10 mouse cellular contexts compared by ENCODE assay signal in the genomic region with DNA sequence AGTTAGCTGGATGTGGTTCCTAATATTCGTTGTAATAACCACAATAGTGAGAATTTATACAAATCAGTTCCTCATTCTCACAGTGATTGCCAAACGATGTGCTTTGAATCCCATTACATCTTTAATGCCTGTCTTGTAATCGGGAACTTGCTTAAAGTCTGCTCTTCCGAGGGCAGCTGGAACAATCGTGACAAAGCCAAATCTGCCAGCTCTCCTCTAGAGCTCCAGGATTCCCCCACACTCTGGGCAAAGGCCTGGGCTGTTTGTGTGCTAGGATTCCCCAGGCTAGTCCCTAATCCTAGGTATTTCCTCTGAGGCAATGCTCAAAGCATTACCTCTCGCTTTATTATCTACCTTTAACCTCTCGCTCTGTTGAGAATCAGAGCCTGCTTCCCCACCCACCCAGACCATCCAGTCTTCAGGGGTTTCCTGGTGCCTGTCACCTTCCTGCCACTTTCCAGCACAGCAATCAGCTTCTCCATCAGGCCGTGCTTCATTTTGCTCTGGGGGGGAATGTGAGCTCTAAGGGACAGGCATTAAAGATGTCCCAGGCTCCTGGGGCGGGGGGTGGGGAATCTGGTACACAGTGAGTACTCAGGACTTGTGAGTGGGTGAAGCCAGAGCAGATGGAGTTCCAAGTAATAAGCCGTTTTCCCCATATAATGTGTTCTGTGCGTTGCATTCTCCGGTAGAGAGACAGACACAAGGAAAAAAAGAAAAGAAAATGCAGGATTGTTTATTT. TPM values are rescaled to one million over a fixed set of nuclear protein-coding genes. Genes with fewer than 3 reads are reported as not detected.
A peak's percentile ranks its signal among the peaks of the same experiment; 100 is the strongest.
DNase-seq lines count a peak whose midpoint lies in the region; ATAC-seq and TF ChIP-seq lines count a peak whose summit lies in the region.
"Had no signal": no experiment of that assay in that cellular context is flagged by ENCODE, and none has a peak within 500 bp of the region (broad histone marks: within the 10 kb centered on the region; RNA-seq: fewer than 3 reads in every experiment).

No protein-coding gene starts in this region.

- H3K27me3 ChIP-seq in kidney, embryonic 16.5 days (ENCODE audit: insufficient read depth, low read length) = no peaks in the 10 kb centered on the region
- no peaks in the 10 kb centered on the region for H3K27me3 ChIP-seq in testis, adult 2 months (ENCODE audit: control insufficient read depth, insufficient read depth, low read length)
- H3K27me3 ChIP-seq in limb, embryonic 13.5 days = no peaks in the 10 kb centered on the region

- ATAC-seq in kidney, embryonic 16.5 days (ENCODE audit: low FRiP score, low TSS enrichment) = no peak
- ATAC-seq in limb, embryonic 13.5 days (ENCODE audit: low FRiP score, low read depth) = no peak

- TF ChIP-seq CTCF in testis, adult 2 months (IDR thresholded peaks at IDR 0.05; ENCODE audit: control insufficient read depth, insufficient read depth, insufficient replicate concordance, low read depth, low read length) = no peak

- no peak for DNase-seq in kidney, adult 8-10 months
- no peak for DNase-seq in testis, postnatal 10 days (ENCODE audit: low spot score)
- peak; percentile 31 for DNase-seq in telencephalon, adult 2 months (ENCODE audit: low read depth, low spot score)
- no peak for DNase-seq in urinary bladder, postnatal 25 days (ENCODE audit: low spot score)
- DNase-seq in gastrocnemius, postnatal 36 days = no peak

- no peak overlapping the region for H3K4me2 ChIP-seq in kidney, embryonic 16.5 days (replicated peaks; ENCODE audit: low read depth, low read length)
- H3K4me2 ChIP-seq in limb, embryonic 13.5 days (replicated peaks) = no peak overlapping the region

- no peak overlapping the region for H3K4me3 ChIP-seq in kidney, embryonic 16.5 days (ENCODE audit: low read length)
- H3K4me3 ChIP-seq in testis, adult 2 months (ENCODE audit: control insufficient read depth, low read depth, low read length) = no peak overlapping the region
- no peak overlapping the region for H3K4me3 ChIP-seq in limb, embryonic 13.5 days
- H3K4me3 ChIP-seq: myocyte had no signal

- WGBS in kidney, embryonic 16.5 days = 57% methylated on average over 12 of the region's 12 CpGs
- WGBS in limb, embryonic 13.5 days = 38% methylated on average over 12 of the region's 12 CpGs

- H3K4me1 ChIP-seq in kidney, embryonic 16.5 days (ENCODE audit: insufficient read depth, low read length) = peaks cover 16% of the 10 kb centered on the region
- peaks cover 9% of the 10 kb centered on the region for H3K4me1 ChIP-seq in testis, adult 2 months (ENCODE audit: control insufficient read depth, insufficient read depth, low read length)
- peaks cover 45% of the 10 kb centered on the region for H3K4me1 ChIP-seq in limb, embryonic 13.5 days

- 0 out of 2 replicates have a peak overlapping the region, but pooled peaks have one; percentile 13 for H3K9ac ChIP-seq in kidney, embryonic 16.5 days (replicated peaks; ENCODE audit: low read length)
- H3K9ac ChIP-seq in limb, embryonic 13.5 days = no peak overlapping the region

- no peaks in the 10 kb centered on the region; the same call in 1 of the 2 replicates for H3K36me3 ChIP-seq in kidney, embryonic 16.5 days (ENCODE audit: insufficient read depth, low read length)
- H3K36me3 ChIP-seq in testis, adult 2 months (ENCODE audit: control insufficient read depth, insufficient read depth, low read length) = no peaks in the 10 kb centered on the region
- peaks cover 31% of the 10 kb centered on the region for H3K36me3 ChIP-seq in limb, embryonic 13.5 days

- no peak for TF ChIP-seq POLR2A in testis, adult 2 months (IDR thresholded peaks at IDR 0.05; ENCODE audit: control insufficient read depth, low read depth, low read length)

- no peaks in the 10 kb centered on the region for H3K9me3 ChIP-seq in kidney, embryonic 16.5 days (ENCODE audit: low read length)
- no peaks in the 10 kb centered on the region for H3K9me3 ChIP-seq in limb, embryonic 13.5 days

- peak overlapping the region; percentile 51 for H3K27ac ChIP-seq in kidney, embryonic 16.5 days (ENCODE audit: low read length)
- H3K27ac ChIP-seq in testis, adult 2 months (ENCODE audit: control insufficient read depth, insufficient read depth, low read depth, low read length) = peak overlapping the region; percentile 82
- peak overlapping the region; percentile 29 for H3K27ac ChIP-seq in limb, embryonic 13.5 days

- intact Hi-C loops in gastrocnemius, postnatal 36 days (cut with DNase I) = loop anchor here (5.0 kb wide), 1 partner anchor 71 kb away; a partner anchor contains a TSS

RNA-seq across cellular contexts. Expression of a gene that starts 47.3 kb away (rescaled TPM):
- 14.2 and 14.6 TPM in 2 replicates for polyA plus RNA-seq in kidney, embryonic 16.5 days (2015; fragmentation: Nextera tagmentation; extraction: Ambion mirVana)
- polyA plus RNA-seq in testis, adult 2 months (2012; rRNA removed) = 1.8 and 2.2 TPM in 2 replicates
- 13.1 and 15.6 TPM in 2 replicates for polyA plus RNA-seq in limb, embryonic 13.5 days (2015; fragmentation: Nextera tagmentation; extraction: Ambion mirVana)
- total RNA-seq in gastrocnemius, postnatal 36 days (2021) = 1 to 10 TPM; 1.7 to 2.0 TPM
- total RNA-seq: MEL had no signal

RNA-seq across cellular contexts. Expression of a gene that starts 58.9 kb away (rescaled TPM):
- polyA plus RNA-seq in kidney, embryonic 16.5 days (2015; fragmentation: Nextera tagmentation; extraction: Ambion mirVana) = 62.1 and 65.9 TPM in 2 replicates
- polyA plus RNA-seq in testis, adult 2 months (2012; rRNA removed) = 29.5 and 29.9 TPM in 2 replicates
- 60.8 and 73.0 TPM in 2 replicates for polyA plus RNA-seq in limb, embryonic 13.5 days (2015; fragmentation: Nextera tagmentation; extraction: Ambion mirVana)
- total RNA-seq in gastrocnemius, postnatal 36 days (2021) = 10 to 100 TPM; 31.5 to 34.2 TPM

Comparison
In these comparisons a context has a peak if more than half of its experiments do, and no peak if none do; other contexts are left out.
1. H3K27ac ChIP-seq: peak in every context shown above with its lines; median percentile 82 in testis, adult 2 months; 51 in kidney, embryonic 16.5 days; 29 in limb, embryonic 13.5 days.